Mouse (Mus musculus) spleen, postnatal 4 days (tissue): Measurements from ENCODE around the gene Vwa7.

Source experiments
- DNase-seq, 2 experiments: peaks; one replicate each; pipeline ENCODE4 v3.0.0; 2022; ENCODE audit warnings: low spot score in 2 of 2

Gene Vwa7

DNA sequence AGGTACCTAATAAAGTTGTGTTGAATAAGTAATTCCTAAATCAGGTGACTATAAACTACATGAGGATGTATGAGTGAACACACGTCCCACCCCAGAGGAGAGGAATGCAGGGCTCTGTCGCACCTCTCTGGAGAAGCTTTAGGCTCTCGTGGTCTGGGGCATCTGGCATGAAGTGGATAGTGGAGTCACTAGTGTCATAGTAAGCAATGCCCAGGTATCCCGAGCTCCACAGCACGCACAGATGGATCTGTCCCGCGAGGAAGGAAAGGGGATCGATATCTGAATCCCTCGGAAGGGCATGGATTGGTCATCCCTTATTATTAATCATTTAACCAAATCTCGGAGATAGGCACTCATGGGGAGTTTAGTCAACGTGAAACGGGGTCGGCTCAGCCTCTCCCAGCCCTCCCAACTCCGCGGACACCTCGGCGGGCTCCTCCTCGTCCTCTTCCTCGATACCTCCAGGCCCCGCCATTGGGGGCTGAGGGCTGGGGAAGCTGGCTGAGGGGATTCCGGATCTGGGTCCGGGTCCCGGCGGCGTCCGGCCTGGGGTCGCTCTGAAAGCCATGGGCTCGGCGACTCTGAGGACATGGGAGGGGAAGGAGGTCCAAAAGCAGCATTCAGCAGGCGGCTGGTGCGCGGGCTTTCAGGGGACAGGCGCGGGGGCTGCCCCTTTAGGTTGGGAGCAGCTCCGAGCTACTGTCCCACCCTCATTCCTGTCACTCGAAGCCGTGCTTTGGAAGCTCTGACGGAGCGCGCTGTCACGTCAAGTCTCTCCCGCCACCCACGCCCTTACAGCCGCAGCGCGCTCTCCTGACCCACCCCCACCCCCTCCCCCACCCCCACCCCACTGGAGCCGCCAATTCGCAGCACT is 29.7 kb downstream of the Vwa7 start:
- DNase-seq, result peak in 1 of 2 experiments; percentile 71

DNA sequence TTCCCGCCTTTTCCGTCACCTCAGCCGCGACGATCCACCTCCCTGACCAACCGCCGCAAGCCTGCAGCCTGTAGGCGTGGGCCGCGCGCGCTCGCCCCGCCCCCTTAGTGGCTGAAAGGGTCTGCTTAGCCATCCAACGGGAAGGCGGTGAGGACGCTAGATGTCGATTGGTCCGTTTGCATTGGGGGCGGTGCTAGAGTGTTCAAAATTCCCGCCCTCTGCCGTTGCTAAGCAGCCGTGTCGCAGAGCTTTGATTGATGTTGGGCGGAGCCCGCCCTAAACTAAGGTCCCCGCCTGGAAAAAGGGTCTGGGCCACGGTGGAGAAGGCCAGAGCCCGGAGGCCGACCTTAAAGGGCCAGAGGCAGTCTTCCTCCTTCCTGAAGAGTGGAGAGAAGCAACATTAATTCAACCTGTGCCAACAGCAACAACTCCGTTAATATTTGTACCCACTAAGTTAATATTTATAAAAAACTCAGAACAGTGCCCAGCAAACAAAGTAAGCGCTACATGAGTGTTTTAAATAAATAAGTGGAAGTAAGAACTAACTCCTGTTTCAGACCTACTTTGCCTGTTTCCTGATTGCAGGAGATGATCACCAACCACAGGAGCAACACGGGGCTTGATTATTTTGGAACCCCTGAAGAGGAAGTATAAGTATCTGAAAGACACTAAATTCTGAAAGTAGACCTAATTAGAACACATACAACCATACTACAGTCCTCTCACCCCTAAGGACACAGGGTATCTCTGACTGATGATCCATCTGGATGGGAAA is 30.5 kb downstream of the Vwa7 start, which contains the start of gene Msh5:
Gene Msh5, minus strand, starts transcription at position 65 of the 775 bp plus-strand sequence.
- peak; percentile 98 for DNase-seq

DNA sequence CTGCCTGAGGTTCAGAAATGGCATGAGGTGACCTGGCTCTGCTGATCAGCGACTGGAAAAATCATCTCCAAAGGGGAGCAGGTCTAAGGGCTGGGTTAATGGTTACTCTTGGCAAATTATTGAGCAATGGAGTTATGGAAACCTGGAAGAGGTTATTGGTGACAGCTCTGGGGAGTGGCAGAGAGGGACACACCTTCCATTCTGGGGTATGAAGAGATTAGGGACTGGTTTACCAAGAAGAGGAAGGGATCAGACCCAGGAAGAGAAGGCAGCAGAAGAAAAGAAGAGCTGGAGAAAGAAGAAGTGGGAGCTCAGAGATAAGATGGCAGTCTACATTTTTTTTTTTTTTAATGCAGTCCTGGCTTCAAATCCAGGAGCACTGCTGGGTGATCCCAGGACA is 31.3 kb downstream of the Vwa7 start:
- DNase-seq, result no peak

- peak; percentile 41 to 69 for DNase-seq
Measured at GRCm38 (mm10) chr17:35048149-35048931, 32.0 kb downstream of the Vwa7 start.

DNA sequence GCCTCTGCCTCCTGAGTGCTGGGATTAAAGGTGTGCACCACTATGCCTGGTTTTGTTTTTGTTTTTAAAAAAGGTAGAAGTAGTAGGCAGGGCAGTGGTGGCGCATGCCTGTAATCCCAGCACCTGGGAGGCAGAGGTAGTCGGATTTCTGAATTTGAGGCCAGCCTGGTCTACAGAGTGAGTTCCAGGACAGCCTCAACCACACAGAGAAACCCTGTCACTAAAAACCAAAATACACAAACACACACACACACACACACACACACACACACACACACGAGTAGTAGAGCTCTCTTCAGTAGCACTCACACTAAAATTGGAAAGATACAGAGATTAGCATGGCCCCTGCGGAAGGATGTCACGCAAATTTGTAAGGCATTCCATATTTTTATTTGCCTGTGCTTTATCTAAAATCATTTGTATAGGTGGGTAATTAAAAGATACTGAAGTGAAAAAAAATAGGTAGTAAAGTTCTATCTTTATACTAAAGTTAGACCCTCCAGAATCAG is 32.6 kb downstream of the Vwa7 start:
- no peak for DNase-seq

- DNase-seq, result peak; percentile 70 to 82
Measured at GRCm38 (mm10) chr17:35049561-35050016, 33.2 kb downstream of the Vwa7 start, which contains the start of gene Clic1. Gene Clic1, plus strand, starts transcription at chr17:35049966.

DNA sequence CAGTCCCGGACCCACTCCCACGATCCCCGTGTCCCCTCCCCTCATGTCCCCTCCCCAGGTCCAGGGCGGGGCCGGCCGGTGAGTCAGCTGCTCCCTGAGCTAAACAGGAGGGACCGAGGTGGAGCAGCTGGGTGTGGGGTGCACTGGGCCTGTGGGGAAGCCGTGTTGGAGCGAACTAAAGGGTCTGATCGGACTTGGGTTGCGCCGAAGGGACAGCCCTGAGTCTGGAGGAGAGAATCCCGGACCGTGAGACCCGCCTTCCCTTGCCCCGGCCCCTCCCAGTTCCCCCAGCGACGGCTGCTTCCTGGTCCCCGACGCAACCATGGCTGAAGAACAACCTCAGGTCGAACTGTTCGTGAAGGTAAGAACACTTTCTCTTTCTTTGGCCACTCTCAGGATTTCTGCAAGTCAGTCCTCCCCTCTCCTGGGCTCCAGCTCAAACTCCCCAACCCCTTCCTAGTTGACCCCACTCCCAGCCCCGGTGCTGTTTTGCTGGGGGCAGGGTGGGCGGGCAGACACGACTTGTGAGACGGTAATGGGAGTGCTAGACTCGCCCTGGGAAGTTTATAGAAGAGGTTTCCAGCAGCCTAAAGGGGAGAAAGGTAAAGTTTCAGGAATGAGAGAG is 33.9 kb downstream of the Vwa7 start:
- peak; percentile 82 to 90 for DNase-seq

DNA sequence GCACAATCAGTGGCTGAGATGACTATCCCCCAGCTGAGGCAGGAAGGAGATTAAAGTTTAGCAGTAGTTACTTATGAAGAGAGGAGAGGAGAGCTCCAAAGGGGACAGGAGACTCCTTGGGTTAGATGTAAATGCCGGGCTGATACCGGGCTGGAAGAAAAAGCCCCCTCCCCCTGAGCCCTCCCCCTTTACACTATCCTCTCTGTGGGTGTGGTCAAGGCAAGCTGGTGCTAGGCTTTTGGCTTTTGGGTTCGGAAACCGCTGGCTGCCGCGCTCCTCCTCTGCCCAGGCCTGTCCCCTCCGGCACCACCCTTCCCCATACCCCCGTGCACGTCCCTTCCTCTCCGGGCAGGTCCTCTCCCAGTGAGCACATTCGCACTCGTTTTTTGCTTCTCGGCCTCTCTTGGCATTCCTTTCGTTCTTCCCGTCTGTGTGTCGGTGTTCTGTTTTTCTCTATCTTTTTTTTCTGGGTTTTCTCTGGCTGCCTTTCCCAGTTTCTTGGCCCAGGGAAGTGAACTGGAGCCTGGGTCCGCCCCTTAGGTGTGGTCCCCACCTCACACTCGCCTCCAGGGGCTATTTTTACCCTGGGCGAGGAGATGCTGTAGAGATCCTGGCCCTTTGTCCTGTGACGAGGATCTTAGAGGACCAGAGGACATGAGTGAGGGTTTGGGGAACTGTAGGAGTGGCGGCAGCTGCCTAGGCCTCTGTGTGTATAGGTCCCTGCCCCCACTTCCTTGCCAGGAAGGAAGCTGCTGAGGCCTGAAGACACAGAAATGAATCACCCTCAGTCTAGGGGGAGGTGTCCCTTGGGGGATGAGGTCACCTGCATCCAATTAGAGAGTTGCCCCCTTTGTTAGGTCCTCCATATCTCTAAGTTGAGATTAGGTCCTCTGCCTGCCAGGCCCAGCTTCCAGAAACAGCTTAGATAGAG is 35.0 kb downstream of the Vwa7 start:
- peak; percentile 70 to 85 for DNase-seq

DNA sequence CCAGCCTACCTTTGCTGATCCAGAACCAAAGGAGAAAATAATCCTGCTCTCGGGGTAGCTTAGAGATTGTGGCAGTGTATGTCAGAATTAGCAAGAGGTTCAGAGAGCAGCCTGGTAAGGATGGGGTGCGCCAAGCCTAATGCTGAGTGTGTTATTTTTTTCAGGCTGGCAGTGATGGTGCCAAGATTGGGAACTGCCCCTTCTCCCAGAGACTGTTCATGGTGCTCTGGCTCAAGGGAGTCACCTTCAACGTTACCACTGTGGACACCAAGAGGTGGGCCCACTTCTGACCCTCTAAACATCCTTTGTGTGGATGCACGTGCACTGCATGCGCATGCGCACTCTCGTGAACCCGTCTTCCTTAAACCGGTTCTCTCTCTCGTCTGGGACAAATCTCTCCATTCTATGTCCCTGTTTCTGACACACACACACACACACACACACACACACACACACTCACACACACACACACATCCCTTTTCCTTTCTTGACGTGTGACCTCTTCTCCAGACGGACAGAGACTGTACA is 36.0 kb downstream of the Vwa7 start:
- no peak for DNase-seq

- DNase-seq, result no peak
Measured at GRCm38 (mm10) chr17:35055691-35056495, 39.5 kb downstream of the Vwa7 start.

GRCm38 (mm10) chr17:35057090-35057489 is 40.7 kb downstream of the Vwa7 start:
- no peak for DNase-seq

- no peak for DNase-seq
Measured at GRCm38 (mm10) chr17:35058316-35058715, 41.9 kb downstream of the Vwa7 start.

DNA sequence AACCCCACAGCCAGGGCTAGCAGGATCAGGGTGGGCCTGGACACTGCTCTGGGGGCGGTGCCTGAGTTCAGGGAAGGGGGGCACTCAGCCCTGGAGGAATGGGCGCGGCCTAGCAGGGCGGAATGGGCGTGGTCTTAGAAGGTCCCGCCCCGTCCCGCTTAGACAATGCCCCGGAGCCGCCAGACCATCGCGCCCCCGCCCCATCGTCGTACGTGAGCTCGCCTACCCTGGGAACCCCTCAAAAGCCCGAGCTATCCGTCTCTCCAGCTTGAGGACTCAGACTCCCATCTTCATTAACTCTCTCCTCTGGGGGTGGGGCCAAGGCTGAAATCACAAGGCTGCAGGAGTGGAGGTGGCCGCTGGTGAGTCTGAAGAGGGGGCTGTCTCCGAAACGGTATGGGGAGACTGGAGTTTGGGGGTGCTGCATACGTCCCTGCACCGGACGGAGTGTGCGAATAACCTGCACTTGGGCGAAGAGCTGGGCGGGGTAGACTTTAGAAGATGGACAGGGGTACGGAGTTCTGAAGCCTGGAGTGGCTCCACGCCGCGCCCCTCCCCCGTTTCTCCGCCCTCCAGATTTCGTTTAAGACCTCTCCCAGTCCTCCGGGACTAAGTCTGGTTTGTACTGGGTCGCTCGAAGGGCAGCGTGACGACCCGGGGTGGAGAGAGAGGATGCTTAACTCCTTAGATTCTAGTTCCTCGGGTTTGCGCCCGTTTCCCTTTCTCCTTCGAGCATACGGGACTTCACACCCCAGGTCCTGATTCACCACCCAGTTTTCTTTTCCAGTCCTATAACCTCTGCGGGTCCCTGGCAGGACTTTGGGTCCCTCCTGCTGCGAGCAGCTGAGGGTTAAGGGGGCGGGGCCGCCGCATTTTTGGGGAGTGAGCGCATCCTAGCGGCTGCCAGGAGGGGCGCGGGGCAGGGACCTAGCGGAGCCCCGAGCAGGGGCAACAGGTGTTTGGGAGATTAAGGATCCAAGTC is 42.8 kb downstream of the Vwa7 start, which contains the start of gene Ddah2:
Gene Ddah2, plus strand, starts transcription at position 125 of the 982 bp plus-strand sequence.
- DNase-seq, result peak; percentile 88 to 95

- DNase-seq, result no peak
Measured at GRCm38 (mm10) chr17:35060071-35060470, 43.7 kb downstream of the Vwa7 start.

- DNase-seq, result peak; percentile 54 to 70
Measured at GRCm38 (mm10) chr17:35060737-35061297, 44.4 kb downstream of the Vwa7 start.

DNA sequence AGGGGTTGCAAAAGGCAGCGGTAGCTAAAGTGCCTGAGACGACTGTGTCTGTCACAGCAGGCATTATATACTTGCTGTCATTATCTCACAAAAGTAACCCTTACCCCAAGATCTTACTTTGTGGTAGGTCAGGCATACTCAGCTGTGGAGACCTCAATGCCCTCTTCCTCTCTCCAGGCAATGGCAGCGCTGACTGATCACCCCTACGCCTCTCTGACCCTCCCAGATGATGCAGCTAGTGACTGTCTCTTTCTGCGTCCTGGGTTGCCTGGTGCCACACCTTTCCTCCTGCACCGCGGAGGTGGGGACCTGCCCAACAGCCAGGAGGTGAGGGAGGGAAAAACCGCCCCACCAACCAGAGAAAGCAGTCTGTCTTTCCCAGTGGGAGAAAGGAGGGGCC is 44.9 kb downstream of the Vwa7 start:
- DNase-seq, result no peak

- DNase-seq, result no peak
Measured at GRCm38 (mm10) chr17:35063466-35063865, 47.1 kb downstream of the Vwa7 start.
